Mouse (Mus musculus) stomach, postnatal 0 days (tissue): ENCODE data around the gene Phc1.

ENCODE experiments used
- CTCF ChIP-seq: IDR thresholded peaks from 2 replicates; pipeline ENCODE4 v1.5.1; 2016; ENCODE audit warnings: antibody characterized with exemption, low read depth, mild to moderate bottlenecking, moderate library complexity
- EP300 ChIP-seq: optimal IDR thresholded peaks from 2 replicates; pipeline ENCODE3; 2016; ENCODE audit warnings: antibody characterized with exemption

DNA sequence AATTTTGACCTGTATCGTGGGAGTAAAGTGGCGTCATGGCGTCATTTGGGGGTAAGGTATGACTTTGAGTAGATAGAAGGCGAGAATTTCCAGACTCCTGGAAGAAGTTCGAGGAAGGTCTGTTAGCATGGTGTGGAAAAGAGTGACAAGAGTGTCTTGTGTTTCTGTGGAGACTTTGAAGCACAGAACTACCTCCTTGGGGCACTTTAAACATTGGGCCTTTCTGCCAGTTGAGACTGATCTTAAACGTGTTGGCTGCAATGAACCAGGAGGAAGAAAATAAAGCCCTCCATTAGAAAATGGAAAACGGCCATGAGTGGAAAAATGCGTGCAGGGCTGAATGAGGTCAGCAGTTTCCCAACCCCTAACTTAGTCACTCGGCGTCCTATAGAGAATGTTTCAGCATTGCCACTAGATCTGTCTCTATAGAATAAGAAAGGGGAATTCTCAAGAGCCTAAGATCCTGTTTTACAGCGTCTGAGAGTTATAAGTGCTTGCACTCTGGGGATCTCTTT lies 30.9 kb downstream of the Phc1 start:
- TF ChIP-seq CTCF = no peak
- no peak for TF ChIP-seq EP300
